In genomic region chr3:133313491-133314199, GRCm38 (mm10) we compare ENCODE assay signal across 15 mouse cellular contexts. TPM values are rescaled to one million over a fixed set of nuclear protein-coding genes. Genes with fewer than 3 reads are reported as not detected.
DNase-seq lines count a peak whose midpoint lies in the region; ATAC-seq lines count a peak whose summit lies in the region.
"Had no signal": no experiment of that assay in that cellular context is flagged by ENCODE, and none has a peak within 500 bp of the region (broad histone marks: within the 10 kb centered on the region; RNA-seq: fewer than 3 reads in every experiment).

No protein-coding gene starts in this region.

- no peaks in the 10 kb centered on the region for H3K27me3 ChIP-seq in hindbrain, embryonic 10.5 days (ENCODE audit: insufficient read depth, poor library complexity, severe bottlenecking)
- H3K27me3 ChIP-seq in hindbrain, embryonic 14.5 days (ENCODE audit: control insufficient read depth, insufficient read depth, low read length), result no peaks in the 10 kb centered on the region
- no peaks in the 10 kb centered on the region for H3K27me3 ChIP-seq in neural tube, embryonic 15.5 days (replicated peaks)
- H3K27me3 ChIP-seq: embryonic facial prominence, embryonic 15.5 days; forebrain, embryonic 15.5 days; heart, embryonic 15.5 days had no signal

- peaks cover 19% of the 10 kb centered on the region for H3K4me1 ChIP-seq in hindbrain, embryonic 10.5 days (replicated peaks)
- H3K4me1 ChIP-seq in hindbrain, embryonic 14.5 days (replicated peaks; ENCODE audit: control insufficient read depth, insufficient read depth, low read length), result peaks cover 7% of the 10 kb centered on the region
- peaks cover 18% of the 10 kb centered on the region for H3K4me1 ChIP-seq in neural tube, embryonic 15.5 days

- H3K9me3 ChIP-seq in hindbrain, embryonic 10.5 days, result no peaks in the 10 kb centered on the region
- no peaks in the 10 kb centered on the region for H3K9me3 ChIP-seq in hindbrain, embryonic 14.5 days (ENCODE audit: control insufficient read depth, low read length)
- no peaks in the 10 kb centered on the region for H3K9me3 ChIP-seq in neural tube, embryonic 15.5 days (replicated peaks)
- H3K9me3 ChIP-seq: embryonic facial prominence, embryonic 15.5 days; forebrain, embryonic 15.5 days had no signal

- 96% methylated on average over 3 of the region's 3 CpGs for WGBS in hindbrain, embryonic 10.5 days
- 98% methylated on average over 3 of the region's 3 CpGs for WGBS in hindbrain, embryonic 14.5 days
- WGBS in neural tube, embryonic 15.5 days, result 93% methylated on average over 3 of the region's 3 CpGs

- H3K9ac ChIP-seq in hindbrain, embryonic 14.5 days, result no peak overlapping the region
- H3K9ac ChIP-seq in neural tube, embryonic 15.5 days (replicated peaks), result no peak overlapping the region
- H3K9ac ChIP-seq: embryonic facial prominence, embryonic 15.5 days; forebrain, embryonic 15.5 days; heart, embryonic 15.5 days had no signal

- DNase-seq in hindbrain, embryonic 10.5 days (ENCODE audit: low spot score), result peak; percentile 1
- no peak for DNase-seq in hindbrain, embryonic 14.5 days (ENCODE audit: low spot score)
- peak; percentile 73 for DNase-seq in kidney, adult 9 months
- DNase-seq in kidney, postnatal 4 days, result no peak
- peak; percentile 9 for DNase-seq in neural tube, embryonic 10.5 days (ENCODE audit: extremely low spot score, low spot score)
- DNase-seq in embryo, embryonic 11 days, result no peak

- no peak for ATAC-seq in hindbrain, embryonic 14.5 days (ENCODE audit: low FRiP score)
- ATAC-seq in neural tube, embryonic 15.5 days (ENCODE audit: low FRiP score), result no peak
- ATAC-seq: forebrain, embryonic 15.5 days; hindbrain, embryonic 16.5 days had no signal

- H3K4me2 ChIP-seq in hindbrain, embryonic 14.5 days (replicated peaks), result no peak overlapping the region
- H3K4me2 ChIP-seq in neural tube, embryonic 15.5 days, result no peak overlapping the region
- H3K4me2 ChIP-seq: embryonic facial prominence, embryonic 15.5 days; forebrain, embryonic 15.5 days; heart, embryonic 11.5 days; heart, embryonic 15.5 days had no signal

- no peak overlapping the region for H3K4me3 ChIP-seq in hindbrain, embryonic 10.5 days
- H3K4me3 ChIP-seq in hindbrain, embryonic 14.5 days (replicated peaks; ENCODE audit: low read length), result no peak overlapping the region
- H3K4me3 ChIP-seq in neural tube, embryonic 15.5 days (replicated peaks), result no peak overlapping the region
- H3K4me3 ChIP-seq: embryonic facial prominence, embryonic 15.5 days; erythroblast, embryonic 14.5 days; forebrain, embryonic 10.5 days; forebrain, embryonic 15.5 days; heart, adult 2 months; heart, embryonic 15.5 days had no signal

- H3K27ac ChIP-seq in hindbrain, embryonic 10.5 days, result no peak overlapping the region
- H3K27ac ChIP-seq in hindbrain, embryonic 14.5 days, result no peak overlapping the region
- H3K27ac ChIP-seq in neural tube, embryonic 15.5 days (replicated peaks), result no peak overlapping the region
- H3K27ac ChIP-seq: embryonic facial prominence, embryonic 15.5 days; forebrain, embryonic 10.5 days; forebrain, embryonic 15.5 days; heart, adult 2 months; heart, embryonic 15.5 days had no signal

- 0 out of 2 replicates have a peak, but pooled peaks cover 4% of the 10 kb centered on the region for H3K36me3 ChIP-seq in hindbrain, embryonic 10.5 days
- H3K36me3 ChIP-seq in hindbrain, embryonic 14.5 days (replicated peaks; ENCODE audit: control insufficient read depth, insufficient read depth), result no peaks in the 10 kb centered on the region
- no peaks in the 10 kb centered on the region for H3K36me3 ChIP-seq in neural tube, embryonic 15.5 days
- H3K36me3 ChIP-seq: embryonic facial prominence, embryonic 15.5 days; forebrain, embryonic 15.5 days had no signal

RNA-seq across cellular contexts. Expression of gene Ppa2, which starts 3.7 kb away (rescaled TPM):
- 79.3 and 84.1 TPM in 2 replicates for polyA plus RNA-seq in hindbrain, embryonic 10.5 days (2016; fragmentation: Nextera tagmentation; extraction: Ambion mirVana)
- 78.2 and 80.1 TPM in 2 replicates for polyA plus RNA-seq in hindbrain, embryonic 14.5 days (2014; fragmentation: Nextera tagmentation; extraction: Ambion mirVana)
- polyA plus RNA-seq in neural tube, embryonic 15.5 days (2015; fragmentation: Nextera tagmentation; extraction: Ambion mirVana), result 79.4 and 93.9 TPM in 2 replicates

Comparison
In these comparisons a context has a peak if more than half of its experiments do, and no peak if none do; other contexts are left out.
1. DNase-seq: peak in hindbrain, embryonic 10.5 days (single experiment), kidney, adult 9 months (single experiment) and neural tube, embryonic 10.5 days (single experiment); none in hindbrain, embryonic 14.5 days (single experiment), kidney, postnatal 4 days (0 of 2) and embryo, embryonic 11 days (single experiment).